Mouse (Mus musculus) midbrain, embryonic 11.5 days (tissue): Measurements from ENCODE around the gene Zfp398. TPM values are rescaled to one million over a fixed set of nuclear protein-coding genes. Genes with fewer than 3 reads are reported as not detected.
A peak's percentile ranks its signal among the peaks of the same experiment; 100 is the strongest.

Experiments used
- ATAC-seq: fragments of 200-750 bp; cut with Nextera tagmentation; 2 replicates; pipeline ENCODE4 v1.8.0; 2017; ENCODE audit warnings: moderate TSS enrichment, moderate library complexity; ENCODE audit not compliant: low FRiP score
- DNase-seq: peaks from one replicate; pipeline ENCODE4 v3.0.0; 2015; ENCODE audit warnings: low spot score; ENCODE audit errors: missing footprints
- H3K27ac ChIP-seq: fragments of 300-500 bp; sonication (generic); 2 replicates; pipeline ENCODE4 v1.5.1; 2014; ENCODE audit warnings: low read depth, low read length
- H3K27me3 ChIP-seq: fragments of 300-500 bp; sonication (generic); 2 replicates; pipeline ENCODE4 v1.6.1; 2014; ENCODE audit warnings: mild to moderate bottlenecking, low read length, moderate library complexity, mixed read lengths; ENCODE audit not compliant: control insufficient read depth, insufficient read depth
- H3K36me3 ChIP-seq: fragments of 300-500 bp; sonication (generic); 2 replicates; pipeline ENCODE4 v1.6.1; 2014; ENCODE audit warnings: mild to moderate bottlenecking, low read length, moderate library complexity, mixed read lengths; ENCODE audit not compliant: control insufficient read depth, insufficient read depth
- H3K4me1 ChIP-seq: fragments of 300-500 bp; sonication (generic); 2 replicates; pipeline ENCODE4 v1.6.1; 2014; ENCODE audit warnings: low read length; ENCODE audit not compliant: control insufficient read depth, insufficient read depth
- H3K4me2 ChIP-seq: fragments of 300-500 bp; sonication (generic); 2 replicates; pipeline ENCODE4 v1.6.1; 2014; ENCODE audit warnings: mild to moderate bottlenecking, moderate library complexity
- H3K4me3 ChIP-seq: fragments of 300-500 bp; sonication (generic); 2 replicates; pipeline ENCODE4 v1.5.1; 2014; ENCODE audit warnings: low read depth, low read length
- H3K9ac ChIP-seq: fragments of 300-500 bp; sonication (generic); 2 replicates; pipeline ENCODE4 v1.6.1; 2014; ENCODE audit warnings: low read length
- H3K9me3 ChIP-seq: fragments of 300-500 bp; sonication (generic); 2 replicates; pipeline ENCODE4 v1.6.1; 2016; ENCODE audit warnings: low read length; ENCODE audit not compliant: control insufficient read depth
- WGBS: fragments of 180-500 bp; shearing (Covaris S2); extraction: QIAGEN DNeasy Blood & Tissue Kit; methylation state at CpG from one replicate; pipeline ENCODE4 v1.1.7; 2014; 5-methylcytosine and 5-hydroxymethylcytosine counted together
- polyA plus RNA-seq: library from polyadenylated mRNA; unstranded; fragments of >200 nt; fragmentation: Nextera tagmentation; extraction: Ambion mirVana; gene quantifications from 2 replicates; pipeline ENCODE4 v1.2.1, GENCODE M21; 2014

The Zfp398 gene
- polyA plus RNA-seq, 1 experiment from 2014 or later = 7.6 TPM

DNA sequence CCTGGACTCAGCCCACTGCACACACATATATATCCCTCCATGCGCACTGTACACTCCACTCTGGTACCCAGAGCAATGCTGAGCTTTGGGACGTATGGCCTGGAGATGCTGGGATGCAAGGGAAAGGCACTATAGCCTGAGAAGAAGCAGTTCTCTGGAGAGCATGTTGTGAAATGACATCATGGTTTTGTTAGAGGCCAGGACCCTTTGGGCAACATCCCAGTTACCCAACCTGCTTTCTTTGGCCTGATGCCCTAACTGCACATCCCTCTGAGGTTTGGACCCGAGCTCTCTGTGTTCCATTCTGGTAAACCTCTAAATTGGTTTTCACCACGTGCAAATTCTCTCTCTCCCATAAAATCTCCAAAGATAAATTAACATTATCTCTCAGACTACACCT is 68.1 kb downstream of the Zfp398 start:
- no peak overlapping the region for H3K4me3 ChIP-seq
- no peaks in the 10 kb centered on the region for H3K9me3 ChIP-seq
- peaks cover 8% of the 10 kb centered on the region for H3K27me3 ChIP-seq
- no peak overlapping the region for H3K9ac ChIP-seq
- H3K4me2 ChIP-seq = no peak overlapping the region
- 84% methylated on average over 4 of the region's 4 CpGs for WGBS
- no peaks in the 10 kb centered on the region for H3K4me1 ChIP-seq
- ATAC-seq (no peak), DNase-seq (no peak)
- no peak overlapping the region for H3K27ac ChIP-seq
- H3K36me3 ChIP-seq = peaks cover 15% of the 10 kb centered on the region

DNA sequence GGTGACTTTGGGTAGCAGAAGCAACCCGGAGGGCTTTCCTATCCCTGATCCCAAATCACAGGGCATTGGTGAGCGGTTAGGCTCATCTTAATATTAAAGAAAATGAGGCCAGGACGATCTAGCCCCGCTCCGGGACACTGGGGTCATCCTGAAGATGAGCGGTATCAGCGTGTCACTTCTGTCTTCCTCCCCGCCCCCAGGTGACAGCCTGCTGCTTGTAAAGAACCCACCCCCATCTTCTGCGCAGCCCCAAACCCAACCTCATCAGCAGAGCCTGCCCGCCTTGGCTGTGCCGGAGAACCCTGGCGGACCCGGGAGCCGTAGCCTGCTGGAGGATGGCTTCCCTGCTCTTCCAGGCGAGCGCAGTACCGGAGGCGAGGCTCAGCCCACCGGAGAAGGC is 68.9 kb downstream of the Zfp398 start:
- peaks cover 15% of the 10 kb centered on the region for H3K36me3 ChIP-seq
- H3K4me1 ChIP-seq = no peaks in the 10 kb centered on the region
- no peak overlapping the region for H3K9ac ChIP-seq
- no peak overlapping the region for H3K4me3 ChIP-seq
- ATAC-seq = no peak
- DNase-seq = no peak
- no peak overlapping the region for H3K27ac ChIP-seq
- peaks cover 8% of the 10 kb centered on the region for H3K27me3 ChIP-seq
- no peak overlapping the region for H3K4me2 ChIP-seq
- whole genome bisulfite sequencing = 23% methylated on average over 19 of the region's 19 CpGs
- H3K9me3 ChIP-seq = no peaks in the 10 kb centered on the region

DNA sequence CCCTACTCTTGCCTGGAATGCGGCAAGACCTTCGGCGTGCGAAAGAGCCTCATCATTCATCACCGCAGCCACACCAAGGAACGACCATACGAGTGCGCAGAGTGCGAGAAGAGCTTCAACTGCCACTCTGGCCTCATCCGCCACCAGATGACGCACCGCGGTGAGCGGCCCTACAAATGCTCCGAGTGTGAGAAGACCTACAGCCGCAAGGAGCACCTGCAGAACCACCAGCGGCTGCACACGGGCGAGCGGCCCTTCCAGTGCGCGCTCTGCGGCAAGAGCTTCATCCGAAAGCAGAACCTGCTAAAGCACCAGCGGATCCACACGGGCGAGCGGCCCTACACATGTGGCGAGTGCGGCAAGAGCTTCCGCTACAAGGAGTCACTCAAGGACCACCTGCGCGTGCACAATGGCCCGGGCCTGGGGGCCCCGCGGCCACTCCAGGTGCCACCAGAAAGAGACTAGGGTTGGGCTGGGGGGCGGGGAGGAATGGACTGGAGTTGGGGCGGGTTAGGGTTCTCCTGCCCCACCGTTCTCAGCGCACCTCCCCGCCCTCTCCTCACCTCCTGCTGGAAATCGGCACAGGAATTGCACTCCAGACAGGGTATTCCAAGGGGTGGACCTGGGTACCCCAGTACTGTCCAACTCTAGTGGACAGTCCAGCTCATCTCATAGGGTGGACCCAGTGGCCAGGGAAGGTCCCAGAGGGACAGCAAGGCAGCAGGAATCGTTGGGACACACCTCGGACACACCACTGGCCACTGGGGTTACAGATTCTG is 69.6 kb downstream of the Zfp398 start:
- Histone ChIP-seq H3K4me3 (no peak overlapping the region), H3K9ac (no peak overlapping the region), H3K4me2 (no peak overlapping the region), H3K27me3 (peaks cover 8% of the 10 kb centered on the region), H3K4me1 (no peaks in the 10 kb centered on the region), H3K36me3 (peaks cover 15% of the 10 kb centered on the region), H3K9me3 (no peaks in the 10 kb centered on the region), H3K27ac (no peak overlapping the region)
- ATAC-seq (peak; percentile 11; the same call in 1 of the 2 replicates), DNase-seq (no peak)
- 52% methylated on average over 44 of the region's 44 CpGs for WGBS

DNA sequence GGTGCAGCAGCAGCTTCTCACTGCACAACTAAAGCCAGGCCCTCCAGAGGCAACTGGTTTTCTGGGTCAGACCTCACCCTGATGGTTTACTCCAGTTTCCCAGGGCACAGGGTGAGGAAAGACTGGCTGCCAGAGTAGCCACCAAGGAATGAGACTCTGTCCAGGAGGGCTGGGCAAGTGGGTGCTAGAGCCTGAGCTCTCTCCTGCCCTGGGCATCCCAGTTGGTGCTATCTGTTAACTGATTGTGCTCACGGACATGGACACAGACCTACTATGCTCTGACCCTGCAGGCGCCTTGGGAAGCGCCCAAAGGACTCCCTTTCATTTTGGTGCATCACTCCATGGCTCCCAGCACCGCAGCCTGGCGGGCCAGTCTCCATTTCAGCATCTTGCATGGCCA is 70.9 kb downstream of the Zfp398 start:
- H3K27ac ChIP-seq = no peak overlapping the region
- H3K4me3 ChIP-seq = no peak overlapping the region
- no peaks in the 10 kb centered on the region for H3K4me1 ChIP-seq
- no peak overlapping the region for H3K9ac ChIP-seq
- ATAC-seq (no peak), DNase-seq (no peak)
- H3K27me3 ChIP-seq = peaks cover 8% of the 10 kb centered on the region
- no peak overlapping the region for H3K4me2 ChIP-seq
- 92% methylated on average over 5 of the region's 5 CpGs for WGBS
- H3K9me3 ChIP-seq = no peaks in the 10 kb centered on the region
- peaks cover 15% of the 10 kb centered on the region for H3K36me3 ChIP-seq

DNA sequence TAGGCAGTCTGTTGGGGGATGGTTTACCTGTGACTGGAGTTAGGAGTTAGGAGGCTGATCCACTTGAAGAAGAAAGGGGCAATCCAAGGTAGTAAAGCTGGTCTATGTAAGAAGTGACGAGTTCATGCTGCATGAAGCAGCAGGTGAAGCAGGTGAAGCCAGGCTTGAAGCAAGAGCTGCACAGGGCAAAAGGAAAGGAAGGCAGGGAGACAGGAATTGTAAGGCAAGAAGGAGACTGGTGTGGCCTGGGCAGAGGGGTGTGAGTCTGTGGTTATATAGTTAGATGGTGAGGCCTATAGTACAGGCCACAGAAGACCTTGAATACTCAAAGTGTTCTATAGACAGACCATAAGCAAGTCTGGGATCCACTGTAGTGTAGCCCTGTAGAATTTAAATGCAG is 73.5 kb downstream of the Zfp398 start:
- Histone ChIP-seq H3K9ac (no peak overlapping the region), H3K4me2 (no peak overlapping the region), H3K27ac (no peak overlapping the region), H3K9me3 (no peaks in the 10 kb centered on the region), H3K27me3 (peaks cover 2% of the 10 kb centered on the region), H3K36me3 (peaks cover 12% of the 10 kb centered on the region), H3K4me3 (no peak overlapping the region), H3K4me1 (no peaks in the 10 kb centered on the region)
- ATAC-seq (no peak), DNase-seq (no peak)
- WGBS = 86% methylated on average over 1 of the region's 1 CpGs

DNA sequence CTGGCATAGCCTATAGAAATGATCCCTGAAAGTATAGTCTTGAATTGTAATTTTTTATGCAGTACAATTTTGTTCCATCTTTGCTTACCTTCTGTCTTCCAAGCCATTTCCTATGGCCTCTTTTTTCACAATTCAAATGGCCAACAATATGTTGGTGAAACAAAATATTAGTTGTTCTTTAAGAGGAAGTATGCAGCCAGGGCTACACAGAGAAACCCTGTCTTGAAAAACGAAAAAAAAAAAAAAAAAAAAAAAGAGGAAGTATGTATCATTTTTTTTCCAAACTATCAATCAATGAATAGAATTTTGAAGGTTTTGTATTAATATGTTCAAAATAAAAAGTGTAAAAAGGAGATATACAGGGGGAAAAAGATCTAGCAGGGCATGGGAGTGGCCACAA is 76.2 kb downstream of the Zfp398 start:
- DNase-seq (no peak), ATAC-seq (no peak)
- H3K9ac ChIP-seq = no peak overlapping the region
- no peaks in the 10 kb centered on the region for H3K9me3 ChIP-seq
- WGBS = 76% methylated on average over 1 of the region's 1 CpGs
- H3K4me1 ChIP-seq = no peaks in the 10 kb centered on the region
- no peak overlapping the region for H3K4me2 ChIP-seq
- H3K27ac ChIP-seq = no peak overlapping the region
- no peak overlapping the region for H3K4me3 ChIP-seq
- no peaks in the 10 kb centered on the region for H3K36me3 ChIP-seq
- no peaks in the 10 kb centered on the region for H3K27me3 ChIP-seq

DNA sequence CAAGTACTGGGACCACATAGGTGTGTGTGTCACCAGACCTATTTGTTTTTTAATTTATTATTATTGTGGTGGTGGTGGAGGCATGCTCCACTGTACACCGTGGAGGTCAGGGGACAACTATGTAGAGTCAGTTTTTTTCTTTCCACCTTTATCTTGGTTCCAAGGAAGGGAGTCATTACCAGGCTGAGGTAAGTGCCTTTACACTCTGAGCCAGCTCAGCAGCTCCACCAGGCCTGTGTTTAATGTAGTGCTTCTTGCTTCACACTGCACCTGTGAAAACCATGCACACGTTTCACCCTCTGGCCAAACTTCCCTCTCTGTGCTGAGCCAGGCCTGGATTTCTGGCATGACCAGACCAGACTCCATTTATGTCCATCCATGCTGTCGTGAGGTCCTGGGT is 77.5 kb downstream of the Zfp398 start:
- Histone ChIP-seq H3K27ac (no peak overlapping the region), H3K27me3 (no peaks in the 10 kb centered on the region), H3K9me3 (no peaks in the 10 kb centered on the region), H3K4me1 (no peaks in the 10 kb centered on the region), H3K4me3 (no peak overlapping the region), H3K36me3 (no peaks in the 10 kb centered on the region), H3K9ac (no peak overlapping the region), H3K4me2 (no peak overlapping the region)
- ATAC-seq (no peak), DNase-seq (no peak)
- WGBS = 65% methylated on average over 3 of the region's 3 CpGs

DNA sequence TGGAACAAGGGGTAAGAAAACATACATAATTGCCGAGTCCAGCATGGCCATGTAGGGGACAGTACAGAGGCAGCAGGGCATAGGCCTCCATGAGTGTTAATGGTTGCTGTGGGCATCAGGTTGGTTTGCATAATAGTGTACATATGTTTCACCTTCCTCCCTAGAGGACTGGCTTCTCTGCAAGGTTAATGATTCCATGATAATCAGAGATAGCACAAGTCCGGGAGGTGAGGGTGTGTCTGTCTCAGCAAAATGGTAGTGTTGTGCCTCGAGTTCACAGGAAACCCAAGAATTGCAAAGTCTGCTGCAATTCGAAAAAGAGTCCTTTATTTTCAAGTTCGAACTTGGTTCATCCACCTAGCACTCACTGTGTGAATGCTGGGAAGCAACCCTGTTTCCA is 81.6 kb downstream of the Zfp398 start:
- Histone ChIP-seq H3K4me3 (no peak overlapping the region), H3K27ac (no peak overlapping the region), H3K36me3 (no peaks in the 10 kb centered on the region), H3K9ac (no peak overlapping the region), H3K4me1 (peaks cover 8% of the 10 kb centered on the region), H3K4me2 (no peak overlapping the region), H3K27me3 (no peaks in the 10 kb centered on the region), H3K9me3 (no peaks in the 10 kb centered on the region)
- WGBS = 84% methylated on average over 5 of the region's 5 CpGs
- ATAC-seq (no peak), DNase-seq (no peak)

DNA sequence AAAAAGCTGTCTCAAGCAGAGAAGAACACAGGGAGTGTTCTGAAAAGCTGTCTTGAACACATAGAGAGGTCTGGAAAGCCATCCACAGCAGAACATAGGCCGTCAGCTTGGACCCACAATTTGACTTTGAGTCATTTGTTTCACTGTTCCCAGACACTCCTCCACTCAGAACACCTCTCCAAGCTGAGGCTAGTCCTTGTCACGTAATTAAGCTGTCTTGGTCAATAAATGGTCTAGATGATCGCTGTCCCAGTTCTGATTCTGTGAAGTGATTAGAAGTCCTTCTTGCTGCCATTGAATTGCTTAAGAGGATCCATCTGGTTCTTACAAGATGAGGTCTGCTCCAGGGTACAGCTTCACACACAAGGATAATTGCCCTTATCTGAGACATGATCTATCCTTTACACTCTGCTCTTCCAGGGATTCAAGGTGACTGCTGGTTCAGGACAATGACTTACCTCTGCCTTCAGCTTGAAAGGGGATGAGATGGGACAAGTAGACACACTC is 83.4 kb downstream of the Zfp398 start:
- Histone ChIP-seq H3K9me3 (no peaks in the 10 kb centered on the region), H3K4me3 (no peak overlapping the region), H3K9ac (no peak overlapping the region), H3K4me2 (no peak overlapping the region), H3K27ac (no peak overlapping the region), H3K36me3 (no peaks in the 10 kb centered on the region), H3K27me3 (no peaks in the 10 kb centered on the region), H3K4me1 (peaks cover 11% of the 10 kb centered on the region)
- no peak for DNase-seq
- ATAC-seq = no peak
- 83% methylated on average over 3 of the region's 3 CpGs for WGBS
